9 mouse cellular contexts compared by ENCODE assay signal in genomic region chr2:155630590-155631416, GRCm38 (mm10). TPM values are rescaled to one million over a fixed set of nuclear protein-coding genes. Genes with fewer than 3 reads are reported as not detected.
DNase-seq lines count a peak whose midpoint lies in the region; ATAC-seq lines count a peak whose summit lies in the region.
"Had no signal": no experiment of that assay in that cellular context is flagged by ENCODE, and none has a peak within 500 bp of the region (broad histone marks: within the 10 kb centered on the region; RNA-seq: fewer than 3 reads in every experiment).

No protein-coding gene starts in this region.

- DNase-seq in cerebellum, postnatal 25 days: peak; percentile 64 to 70
- DNase-seq in midbrain, embryonic 10.5 days (ENCODE audit: low spot score): peak; percentile 47
- DNase-seq in hindbrain, embryonic 10.5 days (ENCODE audit: low spot score): peak; percentile 44
- no peak for DNase-seq in neural tube, embryonic 11.5 days (ENCODE audit: low spot score)
- DNase-seq in heart, adult 18-20 months: no peak

- ATAC-seq in cerebellum, adult (ENCODE audit: insufficient number of reproducible peaks, low FRiP score, low TSS enrichment): no peak
- no peak for ATAC-seq in midbrain, embryonic 15.5 days (replicated peaks)
- ATAC-seq in neural tube, embryonic 11.5 days (ENCODE audit: insufficient read depth, low FRiP score, low TSS enrichment): no peak
- no peak for ATAC-seq in inflammation-experienced regulatory T-cells, adult 6 months

- 13% methylated on average over 43 of the region's 43 CpGs for WGBS in midbrain, embryonic 10.5 days
- WGBS in midbrain, embryonic 15.5 days: 21% methylated on average over 43 of the region's 43 CpGs
- WGBS in hindbrain, embryonic 10.5 days: 12% methylated on average over 43 of the region's 43 CpGs
- WGBS in neural tube, embryonic 11.5 days: 17% methylated on average over 43 of the region's 43 CpGs

- H3K27me3 ChIP-seq in midbrain, embryonic 10.5 days (ENCODE audit: low read depth, poor library complexity, severe bottlenecking): peaks cover 89% of the 10 kb centered on the region
- H3K27me3 ChIP-seq in midbrain, embryonic 15.5 days (replicated peaks): peaks cover 60% of the 10 kb centered on the region
- H3K27me3 ChIP-seq in hindbrain, embryonic 10.5 days (ENCODE audit: insufficient read depth, poor library complexity, severe bottlenecking): peaks cover 94% of the 10 kb centered on the region
- peaks cover 58% of the 10 kb centered on the region for H3K27me3 ChIP-seq in neural tube, embryonic 11.5 days (ENCODE audit: control insufficient read depth, insufficient read depth, low read length)

- H3K4me2 ChIP-seq in midbrain, embryonic 15.5 days: no peak overlapping the region
- H3K4me2 ChIP-seq in neural tube, embryonic 11.5 days (ENCODE audit: low read depth): no peak overlapping the region

- peak overlapping the region; percentile 24 for H3K4me3 ChIP-seq in midbrain, embryonic 10.5 days
- H3K4me3 ChIP-seq in midbrain, embryonic 15.5 days: no peak overlapping the region
- peak overlapping the region; percentile 25 for H3K4me3 ChIP-seq in hindbrain, embryonic 10.5 days
- no peak overlapping the region for H3K4me3 ChIP-seq in neural tube, embryonic 11.5 days (ENCODE audit: low read depth, low read length)
- H3K4me3 ChIP-seq: megakaryocyte, embryonic 14.5 days had no signal

- peaks cover 50% of the 10 kb centered on the region for H3K36me3 ChIP-seq in midbrain, embryonic 10.5 days
- H3K36me3 ChIP-seq in midbrain, embryonic 15.5 days (replicated peaks): peaks cover 26% of the 10 kb centered on the region
- H3K36me3 ChIP-seq in hindbrain, embryonic 10.5 days: peaks cover 50% of the 10 kb centered on the region
- H3K36me3 ChIP-seq in neural tube, embryonic 11.5 days (ENCODE audit: control insufficient read depth, insufficient read depth, low read length): peaks cover 9% of the 10 kb centered on the region

- peaks cover 48% of the 10 kb centered on the region for H3K4me1 ChIP-seq in midbrain, embryonic 10.5 days
- H3K4me1 ChIP-seq in midbrain, embryonic 15.5 days: peaks cover 17% of the 10 kb centered on the region
- H3K4me1 ChIP-seq in hindbrain, embryonic 10.5 days (replicated peaks): peaks cover 55% of the 10 kb centered on the region
- H3K4me1 ChIP-seq in neural tube, embryonic 11.5 days (ENCODE audit: control insufficient read depth, insufficient read depth, low read length): peaks cover 7% of the 10 kb centered on the region

- no peaks in the 10 kb centered on the region for H3K9me3 ChIP-seq in midbrain, embryonic 10.5 days (replicated peaks)
- H3K9me3 ChIP-seq in midbrain, embryonic 15.5 days: no peaks in the 10 kb centered on the region
- no peaks in the 10 kb centered on the region for H3K9me3 ChIP-seq in hindbrain, embryonic 10.5 days
- no peaks in the 10 kb centered on the region for H3K9me3 ChIP-seq in neural tube, embryonic 11.5 days (ENCODE audit: control insufficient read depth, low read length)
- H3K9me3 ChIP-seq: megakaryocyte, embryonic 14.5 days had no signal

- H3K27ac ChIP-seq in midbrain, embryonic 10.5 days (replicated peaks): 0 out of 2 replicates have a peak overlapping the region, but pooled peaks have one; percentile 17
- no peak overlapping the region for H3K27ac ChIP-seq in midbrain, embryonic 15.5 days
- H3K27ac ChIP-seq in hindbrain, embryonic 10.5 days: 0 out of 2 replicates have a peak overlapping the region, but pooled peaks have one; percentile 13
- H3K27ac ChIP-seq in neural tube, embryonic 11.5 days (ENCODE audit: low read depth, low read length): no peak overlapping the region

- no peak overlapping the region for H3K9ac ChIP-seq in midbrain, embryonic 15.5 days
- H3K9ac ChIP-seq in neural tube, embryonic 11.5 days (ENCODE audit: low read length): 0 out of 2 replicates have a peak overlapping the region, but pooled peaks have one; percentile 6

RNA-seq across cellular contexts. Expression of gene Myh7b, which starts 19.8 kb away (rescaled TPM):
- 0.53 and 0.60 TPM in 2 replicates for polyA plus RNA-seq in midbrain, embryonic 10.5 days (2016; fragmentation: Nextera tagmentation; extraction: Ambion mirVana)
- 0.64 and 1.2 TPM in 2 replicates for polyA plus RNA-seq in midbrain, embryonic 15.5 days (2015; fragmentation: Nextera tagmentation; extraction: Ambion mirVana)
- 0.49 and 0.69 TPM in 2 replicates for polyA plus RNA-seq in hindbrain, embryonic 10.5 days (2016; fragmentation: Nextera tagmentation; extraction: Ambion mirVana)
- polyA plus RNA-seq in neural tube, embryonic 11.5 days (2014; fragmentation: Nextera tagmentation; extraction: Ambion mirVana): 1.5 and 1.8 TPM in 2 replicates
- polyA plus RNA-seq in inflammation-experienced regulatory T-cells, adult 6 months (2017; shearing (Covaris generic)): under 1 TPM in 1 of 3 experiments, not detected in 2; 0.12 TPM
- 10 to 100 TPM; 23.0 to 30.1 TPM for total RNA-seq in heart, adult 18-20 months (2021)

RNA-seq across cellular contexts. Expression of gene Gss, which starts 38.2 kb away (rescaled TPM):
- polyA plus RNA-seq in midbrain, embryonic 10.5 days (2016; fragmentation: Nextera tagmentation; extraction: Ambion mirVana): 19.6 and 22.1 TPM in 2 replicates
- 15.3 and 16.3 TPM in 2 replicates for polyA plus RNA-seq in midbrain, embryonic 15.5 days (2015; fragmentation: Nextera tagmentation; extraction: Ambion mirVana)
- 19.9 and 20.6 TPM in 2 replicates for polyA plus RNA-seq in hindbrain, embryonic 10.5 days (2016; fragmentation: Nextera tagmentation; extraction: Ambion mirVana)
- polyA plus RNA-seq in neural tube, embryonic 11.5 days (2014; fragmentation: Nextera tagmentation; extraction: Ambion mirVana): 15.5 and 15.7 TPM in 2 replicates
- polyA plus RNA-seq in inflammation-experienced regulatory T-cells, adult 6 months (2017; shearing (Covaris generic)): 10 to 100 TPM; 13.4 to 17.2 (median 15.1) TPM
- 10 to 100 TPM; 14.4 to 15.6 TPM for total RNA-seq in heart, adult 18-20 months (2021)

Comparison
In these comparisons a context has a peak if more than half of its experiments do, and no peak if none do; other contexts are left out.
1. H3K27ac ChIP-seq: peak in midbrain, embryonic 10.5 days (single experiment) and hindbrain, embryonic 10.5 days (single experiment); none in midbrain, embryonic 15.5 days (single experiment) and neural tube, embryonic 11.5 days (single experiment).
2. H3K4me3 ChIP-seq: peak in midbrain, embryonic 10.5 days (single experiment) and hindbrain, embryonic 10.5 days (single experiment); none in midbrain, embryonic 15.5 days (single experiment) and neural tube, embryonic 11.5 days (single experiment).
3. DNase-seq: peak in cerebellum, postnatal 25 days (2 of 2), midbrain, embryonic 10.5 days (single experiment) and hindbrain, embryonic 10.5 days (single experiment); none in neural tube, embryonic 11.5 days (single experiment) and heart, adult 18-20 months (0 of 2).